In genomic region chr16:94996791-94997281, GRCm38 (mm10) we compare ENCODE assay signal across 8 mouse cellular contexts. TPM values are rescaled to one million over a fixed set of nuclear protein-coding genes. Genes with fewer than 3 reads are reported as not detected.
A peak's percentile ranks its signal among the peaks of the same experiment; 100 is the strongest.
DNase-seq lines count a peak whose midpoint lies in the region; ATAC-seq and TF ChIP-seq lines count a peak whose summit lies in the region.

No protein-coding gene starts in this region.

- H3K27me3 ChIP-seq in hindbrain, embryonic 14.5 days (ENCODE audit: control insufficient read depth, insufficient read depth, low read length), result peaks cover 32% of the 10 kb centered on the region
- peaks cover 10% of the 10 kb centered on the region; the same call in 1 of the 2 replicates for H3K27me3 ChIP-seq in midbrain, embryonic 14.5 days (ENCODE audit: control insufficient read depth, insufficient read depth, low read length)
- peaks cover 34% of the 10 kb centered on the region for H3K27me3 ChIP-seq in liver, embryonic 12.5 days (replicated peaks)
- peaks cover 41% of the 10 kb centered on the region for H3K27me3 ChIP-seq in heart, embryonic 11.5 days (ENCODE audit: control insufficient read depth, insufficient read depth, low read length)

- no peaks in the 10 kb centered on the region for H3K36me3 ChIP-seq in hindbrain, embryonic 14.5 days (replicated peaks; ENCODE audit: control insufficient read depth, insufficient read depth)
- H3K36me3 ChIP-seq in midbrain, embryonic 14.5 days (ENCODE audit: control insufficient read depth, insufficient read depth, low read length), result no peaks in the 10 kb centered on the region
- H3K36me3 ChIP-seq in liver, embryonic 12.5 days, result no peaks in the 10 kb centered on the region
- no peaks in the 10 kb centered on the region for H3K36me3 ChIP-seq in heart, embryonic 11.5 days (ENCODE audit: control insufficient read depth, insufficient read depth, low read length)

- TF ChIP-seq CTCF in bone marrow macrophage, adult 2 months (IDR thresholded peaks at IDR 0.05; ENCODE audit: low read depth, low read length), result no peak

- peak overlapping the region; percentile 62 for H3K4me3 ChIP-seq in bone marrow macrophage, adult 2 months (ENCODE audit: insufficient read depth, low read length)
- H3K4me3 ChIP-seq in hindbrain, embryonic 14.5 days (replicated peaks; ENCODE audit: low read length), result peak overlapping the region; percentile 47
- H3K4me3 ChIP-seq in midbrain, embryonic 14.5 days (replicated peaks; ENCODE audit: low read depth, low read length), result peak overlapping the region; percentile 59
- H3K4me3 ChIP-seq in liver, embryonic 12.5 days, result no peak overlapping the region
- H3K4me3 ChIP-seq in heart, embryonic 11.5 days (ENCODE audit: low read depth, low read length), result no peak overlapping the region

- peaks cover 3% of the 10 kb centered on the region; the same call in 1 of the 2 replicates for H3K4me1 ChIP-seq in bone marrow macrophage, adult 2 months (ENCODE audit: control insufficient read depth, insufficient read depth, low read length)
- H3K4me1 ChIP-seq in hindbrain, embryonic 14.5 days (replicated peaks; ENCODE audit: control insufficient read depth, insufficient read depth, low read length), result peaks cover 21% of the 10 kb centered on the region
- H3K4me1 ChIP-seq in midbrain, embryonic 14.5 days (ENCODE audit: control insufficient read depth, insufficient read depth, low read length), result peaks cover 26% of the 10 kb centered on the region
- no peaks in the 10 kb centered on the region for H3K4me1 ChIP-seq in liver, embryonic 12.5 days
- no peaks in the 10 kb centered on the region for H3K4me1 ChIP-seq in heart, embryonic 11.5 days (ENCODE audit: control insufficient read depth, insufficient read depth, low read length)

- peak; percentile 54 for ATAC-seq in hindbrain, embryonic 14.5 days (ENCODE audit: low FRiP score)
- peak; percentile 46; the same call in 1 of the 2 replicates for ATAC-seq in midbrain, embryonic 14.5 days (ENCODE audit: low FRiP score, low TSS enrichment)
- no peak for ATAC-seq in liver, embryonic 12.5 days
- no peak for ATAC-seq in heart, embryonic 11.5 days (replicated peaks; ENCODE audit: insufficient number of reproducible peaks, low FRiP score, low TSS enrichment)

- DNase-seq in cerebellum, postnatal 14 days, result peak; percentile 77 to 79
- peak; percentile 29 for DNase-seq in hindbrain, embryonic 14.5 days (ENCODE audit: low spot score)
- peak; percentile 59 for DNase-seq in midbrain, embryonic 14.5 days
- DNase-seq in kidney, adult 18-20 months, result no peak
- no peak for DNase-seq in adipocyte (ENCODE audit: low spot score)

- H3K9ac ChIP-seq in hindbrain, embryonic 14.5 days, result peak overlapping the region; percentile 70
- H3K9ac ChIP-seq in midbrain, embryonic 14.5 days (replicated peaks; ENCODE audit: low read length), result peak overlapping the region; percentile 71
- no peak overlapping the region for H3K9ac ChIP-seq in liver, embryonic 12.5 days
- H3K9ac ChIP-seq in heart, embryonic 11.5 days (ENCODE audit: low read depth, low read length), result no peak overlapping the region

- no peak overlapping the region for H3K27ac ChIP-seq in bone marrow macrophage, adult 2 months (ENCODE audit: insufficient read depth, low read depth, low read length)
- peak overlapping the region; percentile 81 for H3K27ac ChIP-seq in hindbrain, embryonic 14.5 days
- H3K27ac ChIP-seq in midbrain, embryonic 14.5 days (replicated peaks; ENCODE audit: low read depth, low read length), result peak overlapping the region; percentile 76
- H3K27ac ChIP-seq in liver, embryonic 12.5 days, result no peak overlapping the region
- no peak overlapping the region for H3K27ac ChIP-seq in heart, embryonic 11.5 days (ENCODE audit: low read depth, low read length)

- 8% methylated on average over 16 of the region's 16 CpGs for WGBS in hindbrain, embryonic 14.5 days
- 11% methylated on average over 16 of the region's 16 CpGs for WGBS in midbrain, embryonic 14.5 days
- 22% methylated on average over 16 of the region's 16 CpGs for WGBS in liver, embryonic 12.5 days (ENCODE audit: insufficient replicate concordance)
- WGBS in heart, embryonic 11.5 days (ENCODE audit: insufficient replicate concordance), result 25% methylated on average over 16 of the region's 16 CpGs

- no peak for TF ChIP-seq POLR2A in bone marrow macrophage, adult 2 months (IDR thresholded peaks at IDR 0.05; ENCODE audit: borderline replicate concordance, low read depth, low read length)

- peak overlapping the region; percentile 67 for H3K4me2 ChIP-seq in hindbrain, embryonic 14.5 days (replicated peaks)
- H3K4me2 ChIP-seq in midbrain, embryonic 14.5 days (ENCODE audit: low read length), result peak overlapping the region; percentile 86
- H3K4me2 ChIP-seq in liver, embryonic 12.5 days, result no peak overlapping the region
- no peak overlapping the region; the same call in 1 of the 2 replicates for H3K4me2 ChIP-seq in heart, embryonic 11.5 days

- no peaks in the 10 kb centered on the region for H3K9me3 ChIP-seq in hindbrain, embryonic 14.5 days (ENCODE audit: control insufficient read depth, low read length)
- H3K9me3 ChIP-seq in midbrain, embryonic 14.5 days (ENCODE audit: control insufficient read depth, low read length), result no peaks in the 10 kb centered on the region
- no peaks in the 10 kb centered on the region for H3K9me3 ChIP-seq in liver, embryonic 12.5 days (replicated peaks)
- no peaks in the 10 kb centered on the region for H3K9me3 ChIP-seq in heart, embryonic 11.5 days (replicated peaks; ENCODE audit: control insufficient read depth, low read length)

RNA-seq across cellular contexts. Expression of gene Kcnj6, which starts 0.7 kb away (rescaled TPM):
- polyA plus RNA-seq in bone marrow macrophage, adult 2 months (2012; ENCODE audit: insufficient read depth, insufficient read length, missing spikeins), result not detected in 2 replicates
- 2.8 and 3.4 TPM in 2 replicates for polyA plus RNA-seq in hindbrain, embryonic 14.5 days (2014; fragmentation: Nextera tagmentation; extraction: Ambion mirVana)
- 3.3 and 4.6 TPM in 2 replicates for polyA plus RNA-seq in midbrain, embryonic 14.5 days (2014; fragmentation: Nextera tagmentation; extraction: Ambion mirVana)
- polyA plus RNA-seq in liver, embryonic 12.5 days (2016; fragmentation: Nextera tagmentation; extraction: Ambion mirVana), result not detected in 2 replicates
- 0.13 and 0.19 TPM in 2 replicates for polyA plus RNA-seq in heart, embryonic 11.5 days (2014; fragmentation: Nextera tagmentation; extraction: Ambion mirVana)

Comparison
In these comparisons a context has a peak if more than half of its experiments do, and no peak if none do; other contexts are left out.
1. H3K27ac ChIP-seq: peak in hindbrain, embryonic 14.5 days (single experiment) and midbrain, embryonic 14.5 days (single experiment); none in bone marrow macrophage, adult 2 months (single experiment), liver, embryonic 12.5 days (single experiment) and heart, embryonic 11.5 days (single experiment).
2. H3K4me3 ChIP-seq: peak in bone marrow macrophage, adult 2 months (single experiment), hindbrain, embryonic 14.5 days (single experiment) and midbrain, embryonic 14.5 days (single experiment); none in liver, embryonic 12.5 days (single experiment) and heart, embryonic 11.5 days (single experiment).
3. DNase-seq: peak in cerebellum, postnatal 14 days (2 of 2), hindbrain, embryonic 14.5 days (single experiment) and midbrain, embryonic 14.5 days (single experiment); none in kidney, adult 18-20 months (single experiment) and adipocyte (single experiment).
4. ATAC-seq: peak in hindbrain, embryonic 14.5 days (single experiment) and midbrain, embryonic 14.5 days (single experiment); none in liver, embryonic 12.5 days (single experiment) and heart, embryonic 11.5 days (single experiment).
5. H3K4me2 ChIP-seq: peak in hindbrain, embryonic 14.5 days (single experiment) and midbrain, embryonic 14.5 days (single experiment); none in liver, embryonic 12.5 days (single experiment) and heart, embryonic 11.5 days (single experiment).
6. H3K9ac ChIP-seq: peak in hindbrain, embryonic 14.5 days (single experiment) and midbrain, embryonic 14.5 days (single experiment); none in liver, embryonic 12.5 days (single experiment) and heart, embryonic 11.5 days (single experiment).